Mouse (Mus musculus) gonadal fat pad, adult 2 months (tissue): Measurements from ENCODE around the gene Tinagl1. TPM values are rescaled to one million over a fixed set of nuclear protein-coding genes. Genes with fewer than 3 reads are reported as not detected.

Source experiments
- DNase-seq: peaks from one replicate; pipeline ENCODE4 v3.0.0-alpha.2; 2012; ENCODE audit warnings: low read depth
- polyA plus RNA-seq: library from polyadenylated mRNA; depleted of rRNA; stranded (reverse); fragments of >200 nt; gene quantifications from 2 replicates; pipeline ENCODE4 v1.2.3, GENCODE M21; 2012; rRNA removed

Tinagl1 gene
- polyA plus RNA-seq, 1 experiment = 176 TPM

- DNase-seq = no peak
Measured at GRCm38 (mm10) chr4:130141786-130142185, 33.1 kb downstream of the Tinagl1 start.

DNA sequence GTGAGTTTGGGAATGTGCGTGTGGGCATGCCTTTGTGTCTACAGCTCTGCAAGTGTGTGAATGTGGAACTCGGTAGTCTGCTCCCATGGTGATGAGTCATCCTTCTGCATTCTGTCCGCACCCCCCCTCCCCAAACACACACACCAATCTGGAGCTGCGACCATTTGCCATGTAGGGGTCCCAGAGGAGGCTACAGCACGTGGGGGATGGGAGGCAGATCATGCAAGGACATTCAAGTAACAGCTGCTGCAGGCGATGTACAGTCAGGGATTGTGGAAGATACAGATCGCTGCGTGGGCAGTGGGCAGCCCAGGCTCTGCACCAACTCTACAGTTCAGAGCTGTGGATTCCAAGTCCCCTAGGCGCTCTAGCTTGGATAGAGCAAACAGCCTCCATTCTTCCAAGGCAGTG, 33.9 kb downstream of the Tinagl1 start:
- no peak for DNase-seq

GRCm38 (mm10) chr4:130139214-130139492, 35.8 kb downstream of the Tinagl1 start, which contains the start of gene Hcrtr1:
Hcrtr1 (minus strand) TSS chr4:130139359.
- no peak for DNase-seq

GRCm38 (mm10) chr4:130138441-130139213, 36.3 kb downstream of the Tinagl1 start:
- DNase-seq = no peak

DNA sequence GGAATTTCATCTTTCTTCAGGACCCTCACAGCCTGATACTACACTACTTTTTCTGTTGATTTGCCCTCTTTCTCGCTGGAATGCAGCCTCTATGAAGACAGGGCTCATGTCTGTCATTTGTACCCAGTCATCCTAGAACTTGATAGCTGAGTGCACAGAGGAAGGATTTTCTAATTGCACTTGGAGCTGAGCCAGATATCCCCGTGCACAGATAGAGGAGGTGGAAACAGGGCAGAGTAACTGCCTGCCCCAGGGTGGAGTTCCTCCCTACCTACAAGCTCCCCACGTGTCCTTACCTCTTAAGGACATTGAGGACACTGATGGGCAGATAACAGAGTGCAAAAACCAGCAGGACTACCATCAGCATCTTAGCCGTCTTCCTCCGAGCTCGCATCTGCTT, 41.5 kb downstream of the Tinagl1 start:
- no peak for DNase-seq

DNA sequence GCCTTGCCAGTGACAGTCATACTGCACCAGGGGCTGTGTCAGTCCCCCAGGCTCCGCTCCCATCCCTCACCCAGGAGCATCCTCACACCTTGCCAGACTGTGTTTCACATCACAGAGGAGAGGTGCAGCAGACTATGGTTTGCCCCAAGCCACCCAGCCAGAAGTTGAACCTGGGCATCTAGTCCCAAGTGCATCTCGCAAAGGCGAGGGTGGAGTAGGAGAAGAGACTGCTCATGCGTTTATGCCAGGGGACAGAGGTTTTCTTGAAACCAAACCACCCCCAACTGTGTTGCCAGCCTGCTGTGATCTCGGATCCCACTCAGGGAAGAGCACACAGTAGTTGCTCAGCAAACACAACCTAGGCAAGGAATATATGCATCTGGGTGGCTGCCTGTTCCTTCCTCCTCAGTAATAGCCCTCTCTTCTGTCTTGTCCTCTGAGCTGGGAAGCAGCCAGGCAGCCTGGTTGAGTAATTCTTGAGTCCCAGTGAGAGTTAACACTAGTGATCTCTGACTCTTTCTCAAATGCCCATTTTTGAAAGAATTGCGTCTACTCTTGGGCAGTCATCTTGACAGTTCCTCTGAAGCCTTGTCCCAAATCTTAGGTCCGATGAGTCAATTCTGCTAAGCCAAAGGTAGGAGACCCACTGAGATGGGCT, 43.3 kb downstream of the Tinagl1 start:
- DNase-seq = no peak

DNA sequence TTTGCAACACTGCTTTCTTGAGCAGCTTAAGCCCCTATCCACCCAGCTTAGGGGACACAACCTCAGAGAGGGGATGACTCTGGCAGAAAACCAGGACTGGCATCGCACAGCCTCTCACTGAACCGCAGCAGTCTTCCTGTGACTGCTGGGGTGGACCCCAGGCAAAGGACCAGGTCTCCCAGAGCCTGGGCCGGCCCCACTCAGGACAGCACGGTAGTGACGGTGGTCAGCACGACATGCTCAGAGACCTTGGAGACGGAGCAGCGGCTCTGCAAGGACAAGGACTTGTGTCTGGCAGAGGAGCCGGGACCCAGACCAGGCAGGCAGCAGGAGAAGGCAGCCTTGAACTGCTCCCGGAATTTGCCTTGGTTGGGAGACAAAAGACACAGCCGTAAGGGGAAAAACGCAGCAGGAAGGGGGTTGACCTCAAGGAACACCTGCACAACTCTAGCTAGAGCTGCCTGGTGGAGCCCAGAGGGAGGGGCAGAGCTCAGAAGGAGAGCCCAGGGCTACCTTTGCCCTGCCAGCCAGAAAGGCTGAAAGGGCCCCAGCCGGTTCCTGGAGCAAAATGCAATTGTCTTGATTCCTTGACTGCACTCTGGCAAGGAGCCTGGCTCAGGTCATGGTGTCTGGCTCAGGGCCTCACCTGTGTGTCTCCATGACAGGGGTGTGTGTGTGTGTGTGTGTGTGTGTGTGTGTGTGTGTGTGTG, 44.1 kb downstream of the Tinagl1 start:
- DNase-seq = no peak

DNA sequence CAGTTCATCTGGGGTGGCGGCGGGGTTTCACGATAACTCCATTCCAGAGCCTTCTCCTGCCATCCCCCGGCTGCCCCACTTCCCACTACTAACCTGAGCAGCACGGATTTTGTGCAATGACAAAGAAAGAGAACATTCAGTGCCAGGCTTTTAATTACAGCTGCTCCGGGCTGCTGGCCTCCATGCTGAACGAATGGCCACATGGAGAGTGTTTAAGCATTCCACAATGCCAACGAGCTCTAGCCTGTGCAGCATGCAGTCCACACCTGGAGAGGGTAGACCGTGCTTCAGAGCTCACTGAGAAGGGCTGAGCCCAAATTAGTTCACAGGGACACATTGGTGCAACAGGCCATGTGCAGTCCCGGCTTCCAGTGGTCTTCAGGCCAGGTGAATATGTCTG, 44.8 kb downstream of the Tinagl1 start:
- no peak for DNase-seq

DNA sequence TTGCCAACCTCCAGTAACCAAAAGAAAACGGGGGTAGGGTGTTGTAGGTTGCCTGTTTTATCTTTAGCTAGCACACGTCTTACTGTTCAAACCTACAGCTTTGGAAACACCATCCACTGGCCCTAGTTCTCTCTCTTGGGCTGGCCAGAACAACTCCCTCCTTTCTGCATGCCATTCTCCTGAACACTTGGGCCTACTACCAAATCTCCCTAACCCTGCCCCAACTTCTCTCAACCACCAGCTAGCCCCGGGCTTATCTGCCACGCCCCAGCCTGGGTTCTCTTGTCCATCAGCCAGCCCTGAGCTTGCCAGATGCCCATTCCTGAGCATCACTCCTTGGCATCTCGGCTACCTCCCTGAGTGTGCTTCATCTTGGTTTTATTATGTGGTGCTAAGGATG, 46.0 kb downstream of the Tinagl1 start:
- no peak for DNase-seq

DNA sequence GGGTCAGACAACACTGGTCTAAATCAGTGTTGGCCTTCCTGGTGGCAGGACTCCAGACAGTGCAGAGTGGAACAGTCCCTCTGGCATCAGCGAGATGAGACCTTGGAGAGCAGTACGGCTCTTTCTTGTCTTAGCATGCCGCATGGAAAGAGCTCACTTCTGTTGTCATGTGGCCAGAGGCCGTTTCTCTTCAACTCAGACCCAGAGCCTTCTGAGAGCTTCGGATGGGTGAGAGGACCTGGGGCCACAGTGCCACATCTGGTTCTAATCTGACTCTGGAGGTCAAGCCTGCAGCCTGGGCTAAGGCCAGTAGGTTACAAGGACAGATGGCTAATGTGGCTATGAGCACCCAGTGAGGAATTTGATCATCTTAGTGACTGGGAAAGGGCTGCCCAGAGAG, 49.0 kb downstream of the Tinagl1 start:
- DNase-seq = no peak

DNA sequence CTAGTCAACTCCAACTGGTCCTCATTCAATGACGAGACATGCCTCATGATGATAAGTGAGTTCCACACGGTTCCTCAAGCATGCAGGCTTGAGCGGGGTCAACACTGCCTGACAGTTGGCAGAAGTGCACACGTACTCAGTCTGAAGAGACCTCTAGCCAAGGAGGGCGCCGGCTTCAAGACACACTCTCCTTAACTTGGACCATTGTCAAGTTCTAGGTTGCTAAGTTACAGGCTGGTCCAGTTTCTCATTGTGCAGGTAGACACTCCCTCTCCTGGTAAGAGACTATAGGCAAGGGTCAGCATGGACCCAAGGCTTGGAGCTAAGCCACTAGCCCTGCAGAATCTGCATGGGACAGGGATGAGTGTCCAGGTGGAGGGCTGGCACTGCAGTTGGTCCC, 49.8 kb downstream of the Tinagl1 start:
- no peak for DNase-seq

GRCm38 (mm10) chr4:130124110-130124509, 50.8 kb downstream of the Tinagl1 start:
- DNase-seq = no peak

- no peak for DNase-seq
Measured at GRCm38 (mm10) chr4:130123020-130123419, 51.9 kb downstream of the Tinagl1 start.

DNA sequence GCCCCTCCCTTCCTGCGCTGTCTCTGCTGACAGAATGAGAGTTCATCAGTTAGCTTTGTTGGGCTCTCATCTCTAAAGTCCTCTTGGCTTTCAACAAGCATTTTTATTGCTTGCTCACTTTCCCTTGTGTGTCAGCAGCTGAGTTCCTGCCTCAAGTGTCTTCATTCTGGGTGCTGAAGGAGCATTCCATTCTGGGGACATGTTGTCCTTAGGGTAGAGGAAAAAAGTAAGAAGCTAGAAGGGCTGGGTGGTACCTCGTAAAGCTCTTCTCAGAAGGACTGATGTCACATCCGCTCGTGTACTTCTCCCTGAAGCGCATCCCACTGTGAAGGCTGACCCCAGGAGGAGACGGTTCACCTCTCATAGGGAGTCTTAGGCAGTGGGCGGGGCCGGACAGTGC, 53.4 kb downstream of the Tinagl1 start:
- no peak for DNase-seq

- no peak for DNase-seq
Measured at GRCm38 (mm10) chr4:130120752-130121151, 54.2 kb downstream of the Tinagl1 start.

Other genes starting within 250 kb of the Tinagl1 start
- gene Spocd1, start 245.9 kb downstream of the Tinagl1 start, polyA plus RNA-seq = not detected in 2 replicates
- 4.6 and 6.8 TPM in 2 replicates for gene Adgrb2, start 190.3 kb downstream of the Tinagl1 start, polyA plus RNA-seq
- gene Col16a1, start 127.3 kb downstream of the Tinagl1 start, polyA plus RNA-seq = 36.3 and 36.7 TPM in 2 replicates
- gene Pef1, start 72.6 kb downstream of the Tinagl1 start, polyA plus RNA-seq = 166 and 199 TPM in 2 replicates
- 2.5 and 5.1 TPM in 2 replicates for gene Hcrtr1, start 35.8 kb downstream of the Tinagl1 start, polyA plus RNA-seq
- not detected in 2 replicates for gene Gm853, start 47.3 kb upstream of the Tinagl1 start, polyA plus RNA-seq
- 134 and 172 TPM in 2 replicates for gene Serinc2, start 104.1 kb upstream of the Tinagl1 start, polyA plus RNA-seq
- gene Fabp3, start 133.5 kb upstream of the Tinagl1 start, polyA plus RNA-seq = 3.0 and 4.2 TPM in 2 replicates
- not detected in 2 replicates for gene Gm10570, start 133.6 kb upstream of the Tinagl1 start, polyA plus RNA-seq
- 32.5 and 45.7 TPM in 2 replicates for gene Zcchc17, start 184.8 kb upstream of the Tinagl1 start, polyA plus RNA-seq
- 32.3 and 34.1 TPM in 2 replicates for gene Snrnp40, start 185.0 kb upstream of the Tinagl1 start, polyA plus RNA-seq